Mouse (Mus musculus): Measurements from ENCODE around the gene Pcdh7. TPM values are rescaled to one million over a fixed set of nuclear protein-coding genes. Genes with fewer than 3 reads are reported as not detected.
A peak's percentile ranks its signal among the peaks of the same experiment; 100 is the strongest.

Gene Pcdh7
- polyA plus RNA-seq, 1 experiment from 2014 or later = 4.1 TPM

- ATAC-seq (ENCODE audit: insufficient read depth) (no peak), DNase-seq (no peak)
- Histone ChIP-seq H3K9me3 (ENCODE audit: low read depth, low read length) (no peaks in the 10 kb centered on the region), H3K4me1 (ENCODE audit: insufficient read depth) (no peaks in the 10 kb centered on the region), H3K27ac (ENCODE audit: low read depth) (no peak overlapping the region), H3K4me2 (peak overlapping the region; percentile 94), H3K9ac (no peak overlapping the region), H3K27me3 (ENCODE audit: insufficient read depth, low read length) (peaks cover 21% of the 10 kb centered on the region), H3K4me3 (ENCODE audit: low read depth, low read length) (peak overlapping the region; percentile 60; the same call in 1 of the 2 replicates), H3K36me3 (ENCODE audit: insufficient read depth) (no peaks in the 10 kb centered on the region)
- WGBS = 25% methylated on average over 6 of the region's 6 CpGs
- TF ChIP-seq CTCF (IDR thresholded peaks at IDR 0.05; ENCODE audit: low read depth) = no peak
Observed at GRCm38 (mm10) chr5:57721927-57722326, 4.2 kb downstream of the Pcdh7 start.

GRCm38 (mm10) chr5:57733451-57733850, 15.7 kb downstream of the Pcdh7 start:
- DNase-seq (no peak), ATAC-seq (ENCODE audit: insufficient read depth) (no peak)
- Histone ChIP-seq H3K27me3 (ENCODE audit: insufficient read depth, low read length) (no peaks in the 10 kb centered on the region), H3K9me3 (ENCODE audit: low read depth, low read length) (no peaks in the 10 kb centered on the region), H3K27ac (ENCODE audit: low read depth) (no peak overlapping the region), H3K4me2 (no peak overlapping the region), H3K36me3 (ENCODE audit: insufficient read depth) (no peaks in the 10 kb centered on the region), H3K4me3 (ENCODE audit: low read depth, low read length) (no peak overlapping the region), H3K9ac (no peak overlapping the region), H3K4me1 (ENCODE audit: insufficient read depth) (no peaks in the 10 kb centered on the region)
- no peak for TF ChIP-seq CTCF (IDR thresholded peaks at IDR 0.05; ENCODE audit: low read depth)
- 50% methylated on average over 1 of the region's 1 CpGs for WGBS

GRCm38 (mm10) chr5:57735723-57736122, 18.0 kb downstream of the Pcdh7 start:
- no peak for TF ChIP-seq CTCF (IDR thresholded peaks at IDR 0.05; ENCODE audit: low read depth)
- Histone ChIP-seq H3K4me3 (ENCODE audit: low read depth, low read length) (no peak overlapping the region), H3K4me2 (no peak overlapping the region), H3K4me1 (ENCODE audit: insufficient read depth) (no peaks in the 10 kb centered on the region), H3K27me3 (ENCODE audit: insufficient read depth, low read length) (no peaks in the 10 kb centered on the region), H3K36me3 (ENCODE audit: insufficient read depth) (no peaks in the 10 kb centered on the region), H3K9ac (no peak overlapping the region), H3K9me3 (ENCODE audit: low read depth, low read length) (no peaks in the 10 kb centered on the region), H3K27ac (ENCODE audit: low read depth) (no peak overlapping the region)
- WGBS = 86% methylated on average over 6 of the region's 6 CpGs
- ATAC-seq (ENCODE audit: insufficient read depth) (no peak), DNase-seq (no peak)

- DNase-seq = no peak
- no peak overlapping the region for H3K4me3 ChIP-seq (ENCODE audit: low read depth, low read length)
- H3K27ac ChIP-seq (ENCODE audit: low read depth) = no peak overlapping the region
- TF ChIP-seq CTCF (IDR thresholded peaks at IDR 0.05; ENCODE audit: low read depth) = no peak
- H3K36me3 ChIP-seq (ENCODE audit: insufficient read depth) = no peaks in the 10 kb centered on the region
- no peaks in the 10 kb centered on the region for H3K4me1 ChIP-seq (ENCODE audit: insufficient read depth)
- no peak overlapping the region for H3K4me2 ChIP-seq
- H3K9me3 ChIP-seq (ENCODE audit: low read depth, low read length) = no peaks in the 10 kb centered on the region
- ATAC-seq (ENCODE audit: insufficient read depth) = no peak
- no peak overlapping the region for H3K9ac ChIP-seq
- WGBS = 14% methylated on average over 6 of the region's 6 CpGs
- no peaks in the 10 kb centered on the region for H3K27me3 ChIP-seq (ENCODE audit: insufficient read depth, low read length)
Observed at GRCm38 (mm10) chr5:57742924-57743323, 25.2 kb downstream of the Pcdh7 start.

- no peak overlapping the region for H3K27ac ChIP-seq (ENCODE audit: low read depth)
- H3K4me3 ChIP-seq (ENCODE audit: low read depth, low read length) = no peak overlapping the region
- no peaks in the 10 kb centered on the region for H3K27me3 ChIP-seq (ENCODE audit: insufficient read depth, low read length)
- no peak for TF ChIP-seq CTCF (IDR thresholded peaks at IDR 0.05; ENCODE audit: low read depth)
- H3K9me3 ChIP-seq (ENCODE audit: low read depth, low read length) = no peaks in the 10 kb centered on the region
- no peaks in the 10 kb centered on the region for H3K4me1 ChIP-seq (ENCODE audit: insufficient read depth)
- DNase-seq = no peak
- ATAC-seq (ENCODE audit: insufficient read depth) = no peak
- no peaks in the 10 kb centered on the region for H3K36me3 ChIP-seq (ENCODE audit: insufficient read depth)
- H3K4me2 ChIP-seq = no peak overlapping the region
- WGBS = 42% methylated on average over 2 of the region's 2 CpGs
- H3K9ac ChIP-seq = no peak overlapping the region
Observed at GRCm38 (mm10) chr5:57743956-57744661, 26.3 kb downstream of the Pcdh7 start.

- ATAC-seq (ENCODE audit: insufficient read depth) = no peak
- no peaks in the 10 kb centered on the region for H3K4me1 ChIP-seq (ENCODE audit: insufficient read depth)
- H3K27ac ChIP-seq (ENCODE audit: low read depth) = no peak overlapping the region
- no peak overlapping the region for H3K9ac ChIP-seq
- H3K4me2 ChIP-seq = no peak overlapping the region
- TF ChIP-seq CTCF (IDR thresholded peaks at IDR 0.05; ENCODE audit: low read depth) = no peak
- no peak for DNase-seq
- H3K27me3 ChIP-seq (ENCODE audit: insufficient read depth, low read length) = no peaks in the 10 kb centered on the region
- no peak overlapping the region for H3K4me3 ChIP-seq (ENCODE audit: low read depth, low read length)
- WGBS = 63% methylated on average over 1 of the region's 1 CpGs
- H3K36me3 ChIP-seq (ENCODE audit: insufficient read depth) = no peaks in the 10 kb centered on the region
- H3K9me3 ChIP-seq (ENCODE audit: low read depth, low read length) = no peaks in the 10 kb centered on the region
Observed at GRCm38 (mm10) chr5:57745879-57746278, 28.1 kb downstream of the Pcdh7 start.

- Histone ChIP-seq H3K36me3 (ENCODE audit: insufficient read depth) (no peaks in the 10 kb centered on the region), H3K27ac (ENCODE audit: low read depth) (no peak overlapping the region), H3K4me1 (ENCODE audit: insufficient read depth) (no peaks in the 10 kb centered on the region), H3K9me3 (ENCODE audit: low read depth, low read length) (no peaks in the 10 kb centered on the region), H3K4me2 (no peak overlapping the region), H3K4me3 (ENCODE audit: low read depth, low read length) (no peak overlapping the region), H3K27me3 (ENCODE audit: insufficient read depth, low read length) (no peaks in the 10 kb centered on the region), H3K9ac (no peak overlapping the region)
- DNase-seq = no peak
- no peak for TF ChIP-seq CTCF (IDR thresholded peaks at IDR 0.05; ENCODE audit: low read depth)
- ATAC-seq (ENCODE audit: insufficient read depth) = no peak
- WGBS = 83% methylated on average over 1 of the region's 1 CpGs
Observed at GRCm38 (mm10) chr5:57750320-57750719, 32.6 kb downstream of the Pcdh7 start.

Measured in lung, embryonic 14.5 days (tissue).